Mouse (Mus musculus) cerebellum, adult 2 months (tissue): ENCODE results near the gene Lin28a.

ENCODE experiments used
- CTCF ChIP-seq: fragments of 200-500 bp; IDR thresholded peaks from 2 replicates; pipeline ENCODE4 v1.5.1; 2011; ENCODE audit warnings: low read depth, mild to moderate bottlenecking, control low read depth, low read length, moderate library complexity, borderline replicate concordance; ENCODE audit not compliant: insufficient read depth
- POLR2A ChIP-seq: fragments of 200-500 bp; IDR thresholded peaks from 2 replicates; pipeline ENCODE4 v1.6.1; 2011; ENCODE audit warnings: low read length, control low read depth, borderline replicate concordance; ENCODE audit not compliant: insufficient read depth

DNA sequence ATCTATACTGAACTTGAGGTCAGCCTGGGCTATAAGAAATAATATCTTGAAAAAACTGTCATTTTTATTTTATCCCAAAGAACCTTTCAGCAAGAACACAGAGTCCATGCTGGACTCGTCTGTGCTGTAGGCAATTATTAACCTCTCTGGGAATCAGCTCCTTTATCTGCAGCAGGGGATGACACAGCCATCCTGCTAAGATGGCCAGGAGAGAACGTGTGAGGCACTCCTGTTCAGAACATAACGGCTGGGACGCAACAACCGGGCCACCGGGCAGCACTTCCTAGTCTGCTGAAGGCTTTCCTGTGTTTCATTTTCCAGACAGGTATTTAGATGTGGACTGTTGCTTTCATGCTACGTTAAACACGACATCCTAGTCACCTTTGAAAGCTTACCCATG is 23.9 kb downstream of the Lin28a start:
- no peak for TF ChIP-seq CTCF
- no peak for TF ChIP-seq POLR2A
